Mouse (Mus musculus): ENCODE measurements around the gene Fam204a. TPM values are rescaled to one million over a fixed set of nuclear protein-coding genes. Genes with fewer than 3 reads are reported as not detected.

Gene Fam204a
- polyA plus RNA-seq, 1 experiment from 2014 or later = 22.1 TPM

Other genes with a start within 250 kb of the Fam204a start
- not detected in 3 replicates for gene Prlhr, start 241.6 kb upstream of the Fam204a start, polyA plus RNA-seq (2018)

Measured in macrophage (primary cell).